Mouse (Mus musculus) brain, embryonic 14.5 days (tissue): ENCODE data around the gene Chd3.

ENCODE experiments used
- CTCF ChIP-seq: fragments of 200-500 bp; IDR thresholded peaks from 2 replicates; pipeline ENCODE4 v1.5.1; 2012; ENCODE audit warnings: inconsistent platforms, mild to moderate bottlenecking, moderate library complexity, borderline replicate concordance; ENCODE audit not compliant: insufficient read depth, insufficient read length; ENCODE audit errors: extremely low read depth
- POLR2A ChIP-seq: fragments of 200-500 bp; IDR thresholded peaks from 2 replicates; pipeline ENCODE4 v1.6.1; 2012; ENCODE audit warnings: mild to moderate bottlenecking, inconsistent platforms, borderline replicate concordance; ENCODE audit not compliant: poor library complexity, insufficient read depth, insufficient read length, severe bottlenecking; ENCODE audit errors: extremely low read depth

- no peak for TF ChIP-seq CTCF
- TF ChIP-seq POLR2A = no peak
These were observed 40.7 kb downstream of the Chd3 start for GRCm38 (mm10) chr11:69328517-69328916.
